Mouse (Mus musculus) gastrocnemius, adult 2 months (tissue): ENCODE results near the gene Arid4a. TPM values are rescaled to one million over a fixed set of nuclear protein-coding genes. Genes with fewer than 3 reads are reported as not detected.
"Not testable (repeated sequence)": the region's sequence is repeated elsewhere in the genome, so short reads cannot be mapped to it uniquely, and the experiment has no call there.

Experiments
- DNase-seq: peaks from one replicate; pipeline ENCODE4 v3.0.0; 2022
- H3K27ac ChIP-seq: fragments of 200-600 bp; 2 replicates; pipeline ENCODE4 v1.8.1; 2022; ENCODE audit warnings: mild to moderate bottlenecking
- H3K4me3 ChIP-seq: fragments of 200-600 bp; 2 replicates; pipeline ENCODE4 v1.8.1; 2022; ENCODE audit warnings: mild to moderate bottlenecking, moderate library complexity
- CTCF ChIP-seq: fragments of 200-600 bp; IDR thresholded peaks from 2 replicates; pipeline ENCODE4 v1.8.1; 2022; ENCODE audit warnings: antibody characterized with exemption, mild to moderate bottlenecking, moderate library complexity
- intact Hi-C: fragments of 180-260 bp; cut with DNase I; formaldehyde crosslinking; loops from one replicate; pipeline ENCODE4 v1.15.1; 2025
- total RNA-seq, 2 experiments: library from RNA; stranded (reverse); gene quantifications; 2 replicates each; pipeline ENCODE4 v1.2.3; 2021

The Arid4a gene
- total RNA-seq, 2 experiments from 2014 or later = 8.7 to 9.0 TPM

GRCm38 (mm10) chr12:71048117-71048516 lies 32.3 kb downstream of the Arid4a start:
- H3K27ac ChIP-seq = peak overlapping the region; percentile 46
- peak; percentile 90 for DNase-seq
- TF ChIP-seq CTCF = no peak
- H3K4me3 ChIP-seq = peak overlapping the region; percentile 59
- intact Hi-C loops = no loop called here

- no peak for DNase-seq
- peak overlapping the region; percentile 46 for H3K27ac ChIP-seq
- TF ChIP-seq CTCF = no peak
- H3K4me3 ChIP-seq = peak overlapping the region; percentile 59
- intact Hi-C loops = no loop called here
Measured at GRCm38 (mm10) chr12:71048561-71048960, 32.8 kb downstream of the Arid4a start.

GRCm38 (mm10) chr12:71049596-71050265 lies 33.9 kb downstream of the Arid4a start:
- no peak for TF ChIP-seq CTCF
- intact Hi-C loops = loop anchor here (2.0 to 5.0 kb wide), 2 partner anchors 32 to 81 kb away; partner anchors contain the start of gene Arid4a
- DNase-seq = no peak
- Histone ChIP-seq H3K27ac (peak overlapping the region; percentile 46), H3K4me3 (no peak overlapping the region)

- intact Hi-C loops = loop anchor here (2.0 to 5.0 kb wide), 2 partner anchors 34 to 82 kb away; partner anchors contain the start of gene Arid4a
- peak overlapping the region; percentile 38 for H3K27ac ChIP-seq
- peak; percentile 55 for DNase-seq
- TF ChIP-seq CTCF = peak; percentile 78
- no peak overlapping the region for H3K4me3 ChIP-seq
Measured at GRCm38 (mm10) chr12:71051079-71051478, 35.3 kb downstream of the Arid4a start.

GRCm38 (mm10) chr12:71052341-71052995 lies 36.7 kb downstream of the Arid4a start:
- no peak for DNase-seq
- H3K4me3 ChIP-seq = no peak overlapping the region
- intact Hi-C loops = loop anchor here (5.0 kb wide), 1 partner anchor 35 kb away; the partner anchor contains the start of gene Arid4a
- no peak for TF ChIP-seq CTCF
- no peak overlapping the region for H3K27ac ChIP-seq

- Histone ChIP-seq H3K4me3 (no peak overlapping the region), H3K27ac (no peak overlapping the region)
- no peak for TF ChIP-seq CTCF
- peak; percentile 28 for DNase-seq
- intact Hi-C loops = loop anchor here (5.0 kb wide), 1 partner anchor 36 kb away; the partner anchor contains the start of gene Arid4a
Measured at GRCm38 (mm10) chr12:71053031-71053430, 37.2 kb downstream of the Arid4a start.

GRCm38 (mm10) chr12:71053486-71053885 lies 37.7 kb downstream of the Arid4a start:
- no peak for TF ChIP-seq CTCF
- H3K4me3 ChIP-seq = no peak overlapping the region
- no peak overlapping the region for H3K27ac ChIP-seq
- intact Hi-C loops = loop anchor here (5.0 kb wide), 1 partner anchor 36 kb away; the partner anchor contains the start of gene Arid4a
- DNase-seq = no peak

GRCm38 (mm10) chr12:71055537-71055936 lies 39.7 kb downstream of the Arid4a start:
- TF ChIP-seq CTCF = no peak

GRCm38 (mm10) chr12:71059741-71060140 lies 44.0 kb downstream of the Arid4a start:
- TF ChIP-seq CTCF = no peak
- no peak for DNase-seq
- intact Hi-C loops = no loop called here
- H3K4me3 ChIP-seq = no peak overlapping the region
- no peak overlapping the region for H3K27ac ChIP-seq

More at GRCm38 (mm10) chr12:71055537-71055936, 39.7 kb downstream of the Arid4a start:
- intact Hi-C loops = no loop called here
- Histone ChIP-seq H3K27ac (no peak overlapping the region), H3K4me3 (no peak overlapping the region)
- no peak for DNase-seq

GRCm38 (mm10) chr12:71069846-71070245 lies 54.1 kb downstream of the Arid4a start:
- Histone ChIP-seq H3K27ac (no peak overlapping the region), H3K4me3 (no peak overlapping the region)
- no peak for DNase-seq
- intact Hi-C loops = no loop called here
- TF ChIP-seq CTCF = no peak

GRCm38 (mm10) chr12:71072048-71072447 lies 56.3 kb downstream of the Arid4a start:
- no peak overlapping the region for H3K4me3 ChIP-seq
- intact Hi-C loops = no loop called here
- TF ChIP-seq CTCF = no peak
- H3K27ac ChIP-seq = no peak overlapping the region
- no peak for DNase-seq

GRCm38 (mm10) chr12:71073113-71073730 lies 57.4 kb downstream of the Arid4a start:
- H3K27ac ChIP-seq = no peak overlapping the region
- intact Hi-C loops = no loop called here
- DNase-seq = no peak
- no peak overlapping the region for H3K4me3 ChIP-seq
- TF ChIP-seq CTCF = peak; percentile 44

- TF ChIP-seq CTCF = no peak
- no peak for DNase-seq
- no peak overlapping the region for H3K4me3 ChIP-seq
- no peak overlapping the region for H3K27ac ChIP-seq
- intact Hi-C loops = no loop called here
Measured at GRCm38 (mm10) chr12:71086331-71086730, 70.5 kb downstream of the Arid4a start.

- DNase-seq, intact Hi-C loops, H3K4me3 ChIP-seq, H3K27ac ChIP-seq: not testable (repeated sequence)
Measured at GRCm38 (mm10) chr12:71104275-71104674, 88.5 kb downstream of the Arid4a start.
